Mouse (Mus musculus) MEL (cell line): ENCODE data around the gene Gpr171.

Source experiments
- CHD2 ChIP-seq: IDR thresholded peaks from 2 replicates; pipeline ENCODE4 v1.6.1; 2011; ENCODE audit warnings: low read length, improper control_type of control experiment
- CTCF ChIP-seq, 3 experiments: IDR thresholded peaks in 2 of 3; conservative IDR thresholded peaks in 1 of 3; 2 replicates each; pipeline ENCODE4 v1.5.1; 2011 to 2012; ENCODE audit warnings: low read length in 3 of 3, low read depth in 2 of 3, mild to moderate bottlenecking in 2 of 3, improper control_type of control experiment in 1 of 3, inconsistent platforms in 1 of 3, mixed read lengths in 1 of 3, moderate library complexity in 1 of 3; ENCODE audit not compliant: control insufficient read depth in 1 of 3, insufficient read depth in 1 of 3, poor library complexity in 1 of 3, severe bottlenecking in 1 of 3
- ETS1 ChIP-seq: IDR thresholded peaks from 2 replicates; pipeline ENCODE4 v1.6.1; 2012; ENCODE audit warnings: low read depth, mild to moderate bottlenecking, inconsistent platforms, low read length, improper control_type of control experiment, moderate library complexity
- MAX ChIP-seq: IDR thresholded peaks from 2 replicates; pipeline ENCODE4 v1.6.1; 2011; ENCODE audit warnings: low read length, improper control_type of control experiment
- MAZ ChIP-seq: IDR thresholded peaks from 2 replicates; pipeline ENCODE4 v1.6.1; 2012; ENCODE audit warnings: low read depth, mild to moderate bottlenecking, inconsistent platforms, low read length, improper control_type of control experiment
- NELFE ChIP-seq: IDR thresholded peaks from 2 replicates; pipeline ENCODE4 v1.6.1; 2011; ENCODE audit warnings: low read depth, low read length, improper control_type of control experiment
- POLR2A ChIP-seq, 2 experiments: IDR thresholded peaks; 2 replicates each; pipeline ENCODE4 v1.6.1; 2011 to 2012; ENCODE audit warnings: low read length in 2 of 2, mild to moderate bottlenecking in 2 of 2, control low read depth in 1 of 2, improper control_type of control experiment in 1 of 2, low read depth in 1 of 2, moderate library complexity in 1 of 2; ENCODE audit not compliant: control insufficient read depth in 1 of 2, insufficient read depth in 1 of 2, poor library complexity in 1 of 2
- UBTF ChIP-seq: IDR thresholded peaks from 2 replicates; pipeline ENCODE4 v1.6.1; 2012; ENCODE audit warnings: low read depth, mild to moderate bottlenecking, inconsistent platforms, low read length, improper control_type of control experiment, moderate library complexity, borderline replicate concordance; ENCODE audit not compliant: insufficient read depth
- USF2 ChIP-seq, 2 experiments: IDR thresholded peaks; 2 replicates each; pipeline ENCODE4 v1.6.1; 2011 to 2012; ENCODE audit warnings: improper control_type of control experiment in 2 of 2, low read length in 2 of 2, borderline replicate concordance in 1 of 2, inconsistent platforms in 1 of 2, low read depth in 1 of 2, mild to moderate bottlenecking in 1 of 2; ENCODE audit not compliant: insufficient read depth in 1 of 2
- ZC3H11A ChIP-seq: IDR thresholded peaks from 2 replicates; pipeline ENCODE4 v1.6.1; 2012; ENCODE audit warnings: low read depth, mild to moderate bottlenecking, inconsistent platforms, low read length, improper control_type of control experiment

DNA sequence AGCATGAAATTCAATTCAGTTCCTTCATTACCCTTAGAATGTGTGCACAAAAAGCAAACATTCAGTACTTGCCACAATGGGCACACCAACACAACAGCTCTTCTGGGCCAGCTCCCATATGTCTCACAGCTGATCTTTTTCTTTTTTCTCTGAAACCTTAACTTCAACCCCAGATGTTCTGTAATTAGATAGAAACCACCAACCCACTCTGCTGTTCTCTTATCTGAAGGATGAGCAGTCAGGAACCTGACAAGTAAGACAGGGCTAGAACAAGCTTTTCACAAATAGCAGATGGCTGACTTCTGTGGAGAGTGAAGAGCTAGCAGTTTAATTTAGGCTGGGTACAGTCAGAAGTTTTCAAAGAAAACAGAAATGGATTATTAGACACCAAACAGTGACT, 48.0 kb upstream of the Gpr171 start:
- no peak for TF ChIP-seq POLR2A (IDR thresholded peaks at IDR 0.05; ENCODE audit: control insufficient read depth in 1 of 2, insufficient read depth in 1 of 2, low read depth in 1 of 2, low read length in 2 of 2, poor library complexity in 1 of 2)
- TF ChIP-seq NELFE: no peak
- TF ChIP-seq CHD2: no peak
- no peak for TF ChIP-seq CTCF (IDR thresholded peaks at IDR 0.05 in 2 of 3, conservative IDR thresholded peaks at IDR 0.05 in 1 of 3; ENCODE audit: control insufficient read depth in 1 of 3, insufficient read depth in 1 of 3, low read depth in 2 of 3, low read length in 3 of 3, poor library complexity in 1 of 3, severe bottlenecking in 1 of 3)
- peak; percentile 96 for TF ChIP-seq ETS1
- no peak for TF ChIP-seq MAZ
- no peak for TF ChIP-seq UBTF
- TF ChIP-seq ZC3H11A: no peak
- TF ChIP-seq MAX: no peak
- no peak for TF ChIP-seq USF2 (IDR thresholded peaks at IDR 0.05; ENCODE audit: borderline replicate concordance in 1 of 2, insufficient read depth in 1 of 2, low read depth in 1 of 2, low read length in 2 of 2)
